Mouse (Mus musculus) MEL (cell line): ENCODE results near the gene Pawr. TPM values are rescaled to one million over a fixed set of nuclear protein-coding genes. Genes with fewer than 3 reads are reported as not detected.

ENCODE experiments used
- DNase-seq: peaks from one replicate; pipeline ENCODE4 v3.0.0; 2011; ENCODE audit warnings: low read depth, low spot score
- H3K27ac ChIP-seq: 2 replicates; pipeline ENCODE4 v1.5.1; 2012; ENCODE audit warnings: low read depth, mild to moderate bottlenecking, control low read depth, low read length, moderate library complexity; ENCODE audit not compliant: control insufficient read depth
- H3K27me3 ChIP-seq, 2 experiments: fragments of 150-350 bp in 1 of 2; sonication (generic) in 1 of 2; 2 replicates each; pipeline ENCODE4 v1.6.1; 2012; ENCODE audit warnings: low read length in 2 of 2, mild to moderate bottlenecking in 2 of 2, improper control_type of control experiment in 1 of 2, moderate library complexity in 1 of 2; ENCODE audit not compliant: insufficient read depth in 2 of 2, control insufficient read depth in 1 of 2
- H3K36me3 ChIP-seq, 2 experiments: 2 replicates each; pipeline ENCODE4 v1.6.1; 2012 to 2014; ENCODE audit warnings: low read length in 2 of 2, improper control_type of control experiment in 1 of 2, inconsistent platforms in 1 of 2, mild to moderate bottlenecking in 1 of 2; ENCODE audit not compliant: insufficient read depth in 2 of 2, control insufficient read depth in 1 of 2
- H3K4me1 ChIP-seq, 2 experiments: fragments of 150-350 bp in 1 of 2; sonication (generic) in 1 of 2; 2 replicates each; pipeline ENCODE4 v1.6.1; 2012; ENCODE audit warnings: low read length in 2 of 2, improper control_type of control experiment in 1 of 2, mild to moderate bottlenecking in 1 of 2; ENCODE audit not compliant: insufficient read depth in 2 of 2, control insufficient read depth in 1 of 2
- H3K4me3 ChIP-seq, 2 experiments: fragments of 150-350 bp in 1 of 2; sonication (generic) in 1 of 2; 2 replicates each; pipeline ENCODE4 v1.5.1; 2012; ENCODE audit warnings: low read depth in 2 of 2, low read length in 2 of 2, mild to moderate bottlenecking in 2 of 2, moderate library complexity in 2 of 2, control low read depth in 1 of 2, improper control_type of control experiment in 1 of 2; ENCODE audit not compliant: control insufficient read depth in 1 of 2, insufficient read depth in 1 of 2
- H3K79me2 ChIP-seq: 2 replicates; pipeline ENCODE4 v1.6.1; 2012; ENCODE audit warnings: mild to moderate bottlenecking, low read length, moderate library complexity; ENCODE audit not compliant: control insufficient read depth, poor library complexity, insufficient read depth
- H3K9ac ChIP-seq: 2 replicates; pipeline ENCODE4 v1.6.1; 2012; ENCODE audit warnings: low read depth, mild to moderate bottlenecking, control low read depth, low read length, moderate library complexity; ENCODE audit not compliant: control insufficient read depth, poor library complexity, severe bottlenecking
- H3K9me3 ChIP-seq: fragments of 150-350 bp; sonication (generic); replicated peaks from 2 replicates; pipeline ENCODE4 v1.6.1; 2012; ENCODE audit warnings: mild to moderate bottlenecking, low read length, improper control_type of control experiment, moderate library complexity; ENCODE audit not compliant: insufficient read depth
- BHLHE40 ChIP-seq: IDR thresholded peaks from 2 replicates; pipeline ENCODE4 v1.6.1; 2012; ENCODE audit warnings: low read depth, mild to moderate bottlenecking, inconsistent platforms, low read length, improper control_type of control experiment, borderline replicate concordance
- CHD2 ChIP-seq: IDR thresholded peaks from 2 replicates; pipeline ENCODE4 v1.6.1; 2011; ENCODE audit warnings: low read length, improper control_type of control experiment
- E2F4 ChIP-seq: IDR thresholded peaks from 2 replicates; pipeline ENCODE4 v1.6.1; 2011; ENCODE audit warnings: low read depth, low read length, improper control_type of control experiment, borderline replicate concordance
- ELF1 ChIP-seq: IDR thresholded peaks from 2 replicates; pipeline ENCODE4 v1.6.1; 2014; ENCODE audit warnings: low read depth, mild to moderate bottlenecking, inconsistent platforms, low read length, improper control_type of control experiment, moderate library complexity
- EP300 ChIP-seq, 2 experiments: IDR thresholded peaks; 2 replicates each; pipeline ENCODE4 v1.6.1; 2011; ENCODE audit warnings: improper control_type of control experiment in 2 of 2, low read length in 2 of 2, low read depth in 1 of 2, mild to moderate bottlenecking in 1 of 2
- ETS1 ChIP-seq: IDR thresholded peaks from 2 replicates; pipeline ENCODE4 v1.6.1; 2012; ENCODE audit warnings: low read depth, mild to moderate bottlenecking, inconsistent platforms, low read length, improper control_type of control experiment, moderate library complexity
- GABPA ChIP-seq: IDR thresholded peaks from 2 replicates; pipeline ENCODE4 v1.6.1; 2012; ENCODE audit warnings: low read depth, mild to moderate bottlenecking, inconsistent platforms, low read length, improper control_type of control experiment, moderate library complexity
- GATA1 ChIP-seq: IDR thresholded peaks from 2 replicates; pipeline ENCODE4 v1.6.1; 2011; ENCODE audit warnings: low read depth, low read length, improper control_type of control experiment
- HCFC1 ChIP-seq: IDR thresholded peaks from 2 replicates; pipeline ENCODE4 v1.6.1; 2012; ENCODE audit warnings: low read depth, mild to moderate bottlenecking, inconsistent platforms, low read length, improper control_type of control experiment, moderate library complexity
- KAT2A ChIP-seq: conservative IDR thresholded peaks from 2 replicates; pipeline ENCODE4 v1.6.1; 2012; ENCODE audit warnings: low read depth, low read length, improper control_type of control experiment, inconsistent platforms
- MAX ChIP-seq: IDR thresholded peaks from 2 replicates; pipeline ENCODE4 v1.6.1; 2011; ENCODE audit warnings: low read length, improper control_type of control experiment
- MEF2A ChIP-seq: IDR thresholded peaks from 2 replicates; pipeline ENCODE4 v1.6.1; 2014; ENCODE audit warnings: low read depth, mild to moderate bottlenecking, inconsistent platforms, low read length, improper control_type of control experiment; ENCODE audit not compliant: poor library complexity, insufficient replicate concordance, severe bottlenecking; ENCODE audit errors: extremely low read depth
- NELFE ChIP-seq: IDR thresholded peaks from 2 replicates; pipeline ENCODE4 v1.6.1; 2011; ENCODE audit warnings: low read depth, low read length, improper control_type of control experiment
- NRF1 ChIP-seq: IDR thresholded peaks from 2 replicates; pipeline ENCODE4 v1.6.1; 2014; ENCODE audit warnings: low read depth, mild to moderate bottlenecking, inconsistent platforms, low read length, improper control_type of control experiment, moderate library complexity; ENCODE audit not compliant: poor library complexity, insufficient read depth, severe bottlenecking
- POLR2A ChIP-seq, 2 experiments: IDR thresholded peaks; 2 replicates each; pipeline ENCODE4 v1.6.1; 2011 to 2012; ENCODE audit warnings: low read length in 2 of 2, mild to moderate bottlenecking in 2 of 2, control low read depth in 1 of 2, improper control_type of control experiment in 1 of 2, low read depth in 1 of 2, moderate library complexity in 1 of 2; ENCODE audit not compliant: control insufficient read depth in 1 of 2, insufficient read depth in 1 of 2, poor library complexity in 1 of 2
- SIN3A ChIP-seq: IDR thresholded peaks from 2 replicates; pipeline ENCODE4 v1.6.1; 2012; ENCODE audit warnings: low read length, improper control_type of control experiment, inconsistent platforms
- SMC3 ChIP-seq: IDR thresholded peaks from 2 replicates; pipeline ENCODE4 v1.6.1; 2011; ENCODE audit warnings: low read depth, low read length, improper control_type of control experiment
- TCF12 ChIP-seq: IDR thresholded peaks from 2 replicates; pipeline ENCODE4 v1.6.1; 2014; ENCODE audit warnings: low read depth, mild to moderate bottlenecking, inconsistent platforms, low read length, improper control_type of control experiment, moderate library complexity
- USF1 ChIP-seq: IDR thresholded peaks from 2 replicates; pipeline ENCODE4 v1.6.1; 2014; ENCODE audit warnings: low read depth, mild to moderate bottlenecking, inconsistent platforms, low read length, improper control_type of control experiment, moderate library complexity
- USF2 ChIP-seq, 2 experiments: IDR thresholded peaks; 2 replicates each; pipeline ENCODE4 v1.6.1; 2011 to 2012; ENCODE audit warnings: improper control_type of control experiment in 2 of 2, low read length in 2 of 2, borderline replicate concordance in 1 of 2, inconsistent platforms in 1 of 2, low read depth in 1 of 2, mild to moderate bottlenecking in 1 of 2; ENCODE audit not compliant: insufficient read depth in 1 of 2
- ZC3H11A ChIP-seq: IDR thresholded peaks from 2 replicates; pipeline ENCODE4 v1.6.1; 2012; ENCODE audit warnings: low read depth, mild to moderate bottlenecking, inconsistent platforms, low read length, improper control_type of control experiment
- ZKSCAN1 ChIP-seq: IDR thresholded peaks from 2 replicates; pipeline ENCODE4 v1.6.1; 2012; ENCODE audit warnings: low read depth, mild to moderate bottlenecking, inconsistent platforms, low read length, improper control_type of control experiment, moderate library complexity
- ZMIZ1 ChIP-seq: IDR thresholded peaks from 2 replicates; pipeline ENCODE4 v1.6.1; 2012; ENCODE audit warnings: low read depth, mild to moderate bottlenecking, inconsistent platforms, low read length, improper control_type of control experiment, moderate library complexity
- ZNF384 ChIP-seq: IDR thresholded peaks from 2 replicates; pipeline ENCODE4 v1.6.1; 2012; ENCODE audit warnings: low read depth, mild to moderate bottlenecking, inconsistent platforms, low read length, improper control_type of control experiment
- polyA plus RNA-seq, 2 experiments: library from polyadenylated mRNA; stranded (reverse) in 1 of 2; unstranded in 1 of 2; fragments of >175 nt in 1 of 2; fragments of >200 nt in 1 of 2; gene quantifications; 2 replicates each; pipeline versions ENCODE4 v1.2.1 to v1.2.4; 2012; ENCODE audit warnings: low replicate concordance in 2 of 2, low read depth in 1 of 2; ENCODE audit not compliant: insufficient read length in 2 of 2, insufficient read depth in 1 of 2, missing spikeins in 1 of 2
- total RNA-seq: library from RNA; depleted of rRNA; stranded (reverse); fragments of 300-350 nt; gene quantifications from 2 replicates; pipeline ENCODE4 v1.2.3, GENCODE M21; 2012

Gene Pawr
- total and polyA plus RNA-seq, 3 experiments = 20.7 to 29.6 TPM; not detected in 1

GRCm38 (mm10) chr10:108405931-108406330 is 74.0 kb downstream of the Pawr start:
- TF ChIP-seq BHLHE40 (no peak), ELF1 (no peak), SIN3A (no peak), NRF1 (no peak), SMC3 (no peak), POLR2A (IDR thresholded peaks at IDR 0.05; ENCODE audit: control insufficient read depth in 1 of 2, insufficient read depth in 1 of 2, low read depth in 1 of 2, low read length in 2 of 2, poor library complexity in 1 of 2) (no peak), NELFE (no peak), KAT2A (no peak), ZMIZ1 (no peak), E2F4 (no peak), TCF12 (no peak), ZKSCAN1 (no peak), GATA1 (no peak), MEF2A (no peak), ETS1 (no peak), ZC3H11A (no peak), EP300 (IDR thresholded peaks at IDR 0.05; ENCODE audit: low read depth in 1 of 2, low read length in 2 of 2) (no peak), ZNF384 (no peak)
- Histone ChIP-seq H3K4me1 (0 out of 4 replicates have a peak, but pooled peaks cover 0 to 3% of the 10 kb centered on the region in 2 experiments), H3K27ac (no peak overlapping the region), H3K27me3 (no peaks in the 10 kb centered on the region), H3K36me3 (peaks cover 3 to 11% of the 10 kb centered on the region in 2 experiments), H3K9me3 (no peaks in the 10 kb centered on the region), H3K4me3 (no peak overlapping the region), H3K9ac (no peak overlapping the region), H3K79me2 (no peaks in the 10 kb centered on the region)
- no peak for DNase-seq

GRCm38 (mm10) chr10:108406798-108407754 is 75.2 kb downstream of the Pawr start:
- H3K4me3 ChIP-seq = no peak overlapping the region
- TF ChIP-seq MAX = no peak
- TF ChIP-seq KAT2A = no peak
- no peak for TF ChIP-seq ZC3H11A
- TF ChIP-seq CHD2 = no peak
- TF ChIP-seq ZNF384 = no peak
- TF ChIP-seq USF2 (IDR thresholded peaks at IDR 0.05; ENCODE audit: borderline replicate concordance in 1 of 2, insufficient read depth in 1 of 2, low read depth in 1 of 2, low read length in 2 of 2) = no peak
- TF ChIP-seq HCFC1 = no peak
- TF ChIP-seq BHLHE40 = no peak
- no peak for TF ChIP-seq GABPA
- TF ChIP-seq USF1 = no peak
- no peak overlapping the region for H3K27ac ChIP-seq
- no peaks in the 10 kb centered on the region for H3K9me3 ChIP-seq
- H3K9ac ChIP-seq = no peak overlapping the region
- peak; percentile 62 for DNase-seq
- H3K36me3 ChIP-seq = peaks cover 3 to 12% of the 10 kb centered on the region in 2 experiments
- 0 out of 4 replicates have a peak, but pooled peaks cover 0 to 3% of the 10 kb centered on the region in 2 experiments for H3K4me1 ChIP-seq
- no peaks in the 10 kb centered on the region for H3K27me3 ChIP-seq
- H3K79me2 ChIP-seq = no peaks in the 10 kb centered on the region
